Mouse (Mus musculus) forebrain, postnatal 0 days (tissue): Measurements from ENCODE around the gene Cfap126. TPM values are rescaled to one million over a fixed set of nuclear protein-coding genes. Genes with fewer than 3 reads are reported as not detected.

Experiments
- ATAC-seq: fragments of 200-750 bp; cut with Nextera tagmentation; 2 replicates; pipeline ENCODE4 v1.8.0; 2017; ENCODE audit warnings: mild to moderate bottlenecking, moderate library complexity
- DNase-seq: peaks from one replicate; pipeline ENCODE4 v3.0.0-alpha.2; 2015
- H3K27ac ChIP-seq: fragments of 300-500 bp; sonication (generic); 2 replicates; pipeline ENCODE4 v1.5.1; 2014; ENCODE audit warnings: low read depth, mild to moderate bottlenecking, antibody characterized with exemption, low read length, moderate library complexity, mixed read lengths
- H3K27me3 ChIP-seq: fragments of 300-500 bp; sonication (generic); 2 replicates; pipeline ENCODE4 v1.6.1; 2014; ENCODE audit warnings: mild to moderate bottlenecking, low read length, mixed read lengths; ENCODE audit not compliant: insufficient read depth
- H3K36me3 ChIP-seq: fragments of 300-500 bp; sonication (generic); 2 replicates; pipeline ENCODE4 v1.6.1; 2014; ENCODE audit warnings: mild to moderate bottlenecking, moderate library complexity; ENCODE audit not compliant: insufficient read depth
- H3K4me1 ChIP-seq: fragments of 300-500 bp; sonication (generic); 2 replicates; pipeline ENCODE4 v1.6.1; 2014; ENCODE audit warnings: antibody characterized with exemption; ENCODE audit not compliant: insufficient read depth
- H3K4me2 ChIP-seq: fragments of 300-500 bp; sonication (generic); 2 replicates; pipeline ENCODE4 v1.6.1; 2014; ENCODE audit warnings: low read depth, mild to moderate bottlenecking, moderate library complexity
- H3K4me3 ChIP-seq: fragments of 300-500 bp; sonication (generic); 2 replicates; pipeline ENCODE4 v1.5.1; 2014; ENCODE audit warnings: low read depth, low read length, mixed read lengths
- H3K9ac ChIP-seq: fragments of 300-500 bp; sonication (generic); 2 replicates; pipeline ENCODE4 v1.6.1; 2014; ENCODE audit warnings: mild to moderate bottlenecking
- H3K9me3 ChIP-seq: fragments of 300-500 bp; sonication (generic); 2 replicates; pipeline ENCODE4 v1.6.1; 2016; ENCODE audit warnings: low read length
- CTCF ChIP-seq: sonication (generic); IDR thresholded peaks from 2 replicates; pipeline ENCODE4 v1.5.1; 2016; ENCODE audit warnings: antibody characterized with exemption, control low read depth, low read depth
- WGBS: fragments of 180-500 bp; shearing (Covaris S2); extraction: QIAGEN DNeasy Blood & Tissue Kit; methylation state at CpG from one replicate; pipeline ENCODE4 v1.1.7; 2014; 5-methylcytosine and 5-hydroxymethylcytosine counted together
- microRNA-seq, 2 experiments: library from miRNA; unstranded; fragments of <30 nt; microRNA quantifications; one replicate each; pipeline ENCODE4; 2016
- polyA plus RNA-seq: library from polyadenylated mRNA; unstranded; fragments of >200 nt; fragmentation: Nextera tagmentation; extraction: Ambion mirVana; gene quantifications from 2 replicates; pipeline ENCODE4 v1.2.1, GENCODE M21; 2015
- total RNA-seq: library from RNA; depleted of rRNA; stranded (reverse); fragments of >200 nt; gene quantifications from 2 replicates; pipeline ENCODE4 v1.2.3, GENCODE M21; 2014; rRNA removed

Cfap126 gene
- total and polyA plus RNA-seq, 2 experiments from 2014 or later = 2.4 to 13.7 TPM

GRCm38 (mm10) chr1:171168906-171169305 lies 55.2 kb downstream of the Cfap126 start:
- no peaks in the 10 kb centered on the region for H3K36me3 ChIP-seq
- ATAC-seq (no peak), DNase-seq (no peak)
- no peaks in the 10 kb centered on the region for H3K9me3 ChIP-seq
- H3K4me3 ChIP-seq = no peak overlapping the region
- no peak overlapping the region for H3K27ac ChIP-seq
- no peak overlapping the region for H3K4me2 ChIP-seq
- no peak overlapping the region for H3K9ac ChIP-seq
- H3K27me3 ChIP-seq = no peaks in the 10 kb centered on the region
- no peaks in the 10 kb centered on the region for H3K4me1 ChIP-seq
- no peak for TF ChIP-seq CTCF
- 84% methylated on average over 12 of the region's 12 CpGs for WGBS

GRCm38 (mm10) chr1:171169913-171170312 lies 56.2 kb downstream of the Cfap126 start:
- H3K27me3 ChIP-seq = no peaks in the 10 kb centered on the region

GRCm38 (mm10) chr1:171171138-171171537 lies 57.4 kb downstream of the Cfap126 start:
- Histone ChIP-seq H3K9me3 (no peaks in the 10 kb centered on the region), H3K4me3 (no peak overlapping the region), H3K27ac (no peak overlapping the region), H3K9ac (no peak overlapping the region), H3K27me3 (no peaks in the 10 kb centered on the region), H3K4me2 (no peak overlapping the region), H3K4me1 (no peaks in the 10 kb centered on the region), H3K36me3 (no peaks in the 10 kb centered on the region)
- no peak for TF ChIP-seq CTCF
- 66% methylated on average over 3 of the region's 3 CpGs for WGBS
- ATAC-seq (no peak), DNase-seq (no peak)

More at GRCm38 (mm10) chr1:171169913-171170312, 56.2 kb downstream of the Cfap126 start:
- no peak overlapping the region for H3K4me3 ChIP-seq
- no peak overlapping the region for H3K9ac ChIP-seq
- WGBS = 62% methylated on average over 3 of the region's 3 CpGs
- ATAC-seq (no peak), DNase-seq (no peak)
- no peak overlapping the region for H3K27ac ChIP-seq
- H3K4me1 ChIP-seq = no peaks in the 10 kb centered on the region
- TF ChIP-seq CTCF = no peak
- no peak overlapping the region for H3K4me2 ChIP-seq
- H3K36me3 ChIP-seq = no peaks in the 10 kb centered on the region
- H3K9me3 ChIP-seq = no peaks in the 10 kb centered on the region

- Histone ChIP-seq H3K27me3 (no peaks in the 10 kb centered on the region), H3K4me3 (no peak overlapping the region), H3K4me1 (no peaks in the 10 kb centered on the region), H3K36me3 (no peaks in the 10 kb centered on the region), H3K9me3 (no peaks in the 10 kb centered on the region), H3K4me2 (no peak overlapping the region), H3K27ac (no peak overlapping the region), H3K9ac (no peak overlapping the region)
- 93% methylated on average over 8 of the region's 8 CpGs for WGBS
- no peak for DNase-seq
- no peak for TF ChIP-seq CTCF
- no peak for ATAC-seq
Observed at GRCm38 (mm10) chr1:171172779-171173178, 59.1 kb downstream of the Cfap126 start.

Small RNAs within 50 kb of the gene (microRNA-seq; reads per million reads assigned to microRNA genes)
- 0 reads per million in 2 experiments for gene Gm27552
- 0 reads per million in 2 experiments for gene Gm27844
- gene Mir6546 = 0.73 to 0.77 reads per million in 2 experiments

Other genes starting within 250 kb of the Cfap126 start
- gene Atf6, start 246.1 kb upstream of the Cfap126 start, total RNA-seq = 14.3 and 18.1 TPM in 2 replicates
- gene Atf6, start 246.1 kb upstream of the Cfap126 start, polyA plus RNA-seq = 3.7 and 5.3 TPM in 2 replicates
- gene Gm26620, start 228.9 kb upstream of the Cfap126 start, total RNA-seq = 2.4 TPM in 1 of 2 replicates, not detected in the other
- 0.43 and 0.48 TPM in 2 replicates for gene Gm26620, start 228.9 kb upstream of the Cfap126 start, polyA plus RNA-seq
- gene Dusp12, start 228.4 kb upstream of the Cfap126 start, total RNA-seq = 41.0 and 44.2 TPM in 2 replicates
- 37.4 and 39.2 TPM in 2 replicates for gene Dusp12, start 228.4 kb upstream of the Cfap126 start, polyA plus RNA-seq
- not detected in 2 replicates for gene Fcrlb, start 201.0 kb upstream of the Cfap126 start, total RNA-seq
- 0.40 and 1.1 TPM in 2 replicates for gene Fcrlb, start 201.0 kb upstream of the Cfap126 start, polyA plus RNA-seq
- gene Fcrla, start 186.3 kb upstream of the Cfap126 start, total RNA-seq = not detected in 2 replicates
- 0.11 TPM in 1 of 2 replicates, not detected in the other for gene Fcrla, start 186.3 kb upstream of the Cfap126 start, polyA plus RNA-seq
- 2.2 and 2.3 TPM in 2 replicates for gene Fcgr2b, start 137.4 kb upstream of the Cfap126 start, total RNA-seq
- 3.8 and 3.9 TPM in 2 replicates for gene Fcgr2b, start 137.4 kb upstream of the Cfap126 start, polyA plus RNA-seq
- gene Fcgr4, start 95.0 kb upstream of the Cfap126 start, total RNA-seq = 0.76 TPM in 1 of 2 replicates, not detected in the other
- gene Fcgr4, start 95.0 kb upstream of the Cfap126 start, polyA plus RNA-seq = 0.44 and 0.67 TPM in 2 replicates
- gene Fcgr3, start 49.0 kb upstream of the Cfap126 start, total RNA-seq = 13.5 and 14.9 TPM in 2 replicates
- 13.9 and 14.6 TPM in 2 replicates for gene Fcgr3, start 49.0 kb upstream of the Cfap126 start, polyA plus RNA-seq
- 195 and 197 TPM in 2 replicates for gene Sdhc, start 36.7 kb downstream of the Cfap126 start, total RNA-seq
- gene Sdhc, start 36.7 kb downstream of the Cfap126 start, polyA plus RNA-seq = 285 and 302 TPM in 2 replicates
- gene Mpz, start 36.8 kb downstream of the Cfap126 start, total RNA-seq = 0.38 TPM in 1 of 2 replicates, not detected in the other
- 0.30 and 0.67 TPM in 2 replicates for gene Mpz, start 36.8 kb downstream of the Cfap126 start, polyA plus RNA-seq
- 12.3 and 16.2 TPM in 2 replicates for gene Pcp4l1, start 82.3 kb downstream of the Cfap126 start, total RNA-seq
- 31.4 and 33.4 TPM in 2 replicates for gene Pcp4l1, start 82.3 kb downstream of the Cfap126 start, polyA plus RNA-seq
- gene Nr1i3, start 100.1 kb downstream of the Cfap126 start, total RNA-seq = not detected in 2 replicates
- 0.16 and 0.19 TPM in 2 replicates for gene Nr1i3, start 100.1 kb downstream of the Cfap126 start, polyA plus RNA-seq
- gene Tomm40l, start 108.6 kb downstream of the Cfap126 start, total RNA-seq = 46.5 and 62.7 TPM in 2 replicates
- 39.8 and 41.7 TPM in 2 replicates for gene Tomm40l, start 108.6 kb downstream of the Cfap126 start, polyA plus RNA-seq
- gene Apoa2, start 111.1 kb downstream of the Cfap126 start, total RNA-seq = 0.92 and 2.0 TPM in 2 replicates
- 2.7 and 4.0 TPM in 2 replicates for gene Apoa2, start 111.1 kb downstream of the Cfap126 start, polyA plus RNA-seq
- 7.6 and 11.2 TPM in 2 replicates for gene Fcer1g, start 120.4 kb downstream of the Cfap126 start, total RNA-seq
- gene Fcer1g, start 120.4 kb downstream of the Cfap126 start, polyA plus RNA-seq = 33.2 and 37.9 TPM in 2 replicates
- 4.5 and 5.9 TPM in 2 replicates for gene Adamts4, start 136.5 kb downstream of the Cfap126 start, total RNA-seq
- gene Adamts4, start 136.5 kb downstream of the Cfap126 start, polyA plus RNA-seq = 2.6 and 5.6 TPM in 2 replicates
- gene Ndufs2, start 137.5 kb downstream of the Cfap126 start, total RNA-seq = 203 and 270 TPM in 2 replicates
- gene Ndufs2, start 137.5 kb downstream of the Cfap126 start, polyA plus RNA-seq = 219 and 243 TPM in 2 replicates
- 75.1 and 99.3 TPM in 2 replicates for gene B4galt3, start 156.4 kb downstream of the Cfap126 start, total RNA-seq
- gene B4galt3, start 156.4 kb downstream of the Cfap126 start, polyA plus RNA-seq = 104 and 115 TPM in 2 replicates
- gene Ppox, start 167.3 kb downstream of the Cfap126 start, total RNA-seq = 26.6 and 30.6 TPM in 2 replicates
- gene Ppox, start 167.3 kb downstream of the Cfap126 start, polyA plus RNA-seq = 21.1 and 23.3 TPM in 2 replicates
- gene Usp21, start 174.1 kb downstream of the Cfap126 start, total RNA-seq = 56.8 and 66.5 TPM in 2 replicates
- gene Usp21, start 174.1 kb downstream of the Cfap126 start, polyA plus RNA-seq = 66.4 and 80.4 TPM in 2 replicates
- 96.6 and 123 TPM in 2 replicates for gene Ufc1, start 181.1 kb downstream of the Cfap126 start, total RNA-seq
- 133 and 150 TPM in 2 replicates for gene Ufc1, start 181.1 kb downstream of the Cfap126 start, polyA plus RNA-seq
- gene Dedd, start 215.2 kb downstream of the Cfap126 start, total RNA-seq = 22.5 and 31.1 TPM in 2 replicates
- gene Dedd, start 215.2 kb downstream of the Cfap126 start, polyA plus RNA-seq = 42.2 and 44.6 TPM in 2 replicates
- gene Nit1, start 231.7 kb downstream of the Cfap126 start, total RNA-seq = 44.9 and 47.6 TPM in 2 replicates
- 42.1 and 48.1 TPM in 2 replicates for gene Nit1, start 231.7 kb downstream of the Cfap126 start, polyA plus RNA-seq
- 18.2 and 27.0 TPM in 2 replicates for gene Pfdn2, start 231.8 kb downstream of the Cfap126 start, total RNA-seq
- gene Pfdn2, start 231.8 kb downstream of the Cfap126 start, polyA plus RNA-seq = 143 and 146 TPM in 2 replicates
- gene Klhdc9, start 246.9 kb downstream of the Cfap126 start, total RNA-seq = 4.3 and 5.0 TPM in 2 replicates
- 5.1 and 6.9 TPM in 2 replicates for gene Klhdc9, start 246.9 kb downstream of the Cfap126 start, polyA plus RNA-seq